Mouse (Mus musculus): ENCODE measurements around the gene Anapc11.

Gene Anapc11

GRCm38 (mm10) chr11:120606764-120607163, 8.5 kb downstream of the Anapc11 start:
- DNase-seq (ENCODE audit: low spot score): no peak

- no peak for DNase-seq (ENCODE audit: low spot score)
Observed at GRCm38 (mm10) chr11:120608241-120609034, 10.2 kb downstream of the Anapc11 start, which contains the start of gene Npb. TSS of gene Npb (plus strand) at chr11:120608477.

DNA sequence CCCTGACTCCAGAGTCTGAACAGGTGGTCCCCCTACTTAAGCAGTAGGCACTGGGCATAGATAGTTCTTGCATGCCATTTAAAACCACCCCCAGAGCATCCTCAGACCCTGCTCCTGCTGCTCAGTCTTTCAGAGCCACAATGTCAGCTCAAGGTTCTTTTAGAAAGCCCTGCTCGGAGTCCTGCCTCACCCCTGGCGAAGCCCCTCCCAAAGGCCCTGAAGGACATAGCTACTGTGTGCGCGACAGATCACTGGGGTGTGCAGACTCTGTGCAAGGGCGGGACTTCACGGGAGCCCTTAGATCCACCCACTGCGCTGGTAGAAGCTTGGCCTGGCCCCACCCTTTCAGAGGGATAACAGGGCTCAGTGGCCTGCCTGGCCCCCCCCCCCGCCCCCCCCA, 11.0 kb downstream of the Anapc11 start:
- DNase-seq (ENCODE audit: low spot score): no peak

DNA sequence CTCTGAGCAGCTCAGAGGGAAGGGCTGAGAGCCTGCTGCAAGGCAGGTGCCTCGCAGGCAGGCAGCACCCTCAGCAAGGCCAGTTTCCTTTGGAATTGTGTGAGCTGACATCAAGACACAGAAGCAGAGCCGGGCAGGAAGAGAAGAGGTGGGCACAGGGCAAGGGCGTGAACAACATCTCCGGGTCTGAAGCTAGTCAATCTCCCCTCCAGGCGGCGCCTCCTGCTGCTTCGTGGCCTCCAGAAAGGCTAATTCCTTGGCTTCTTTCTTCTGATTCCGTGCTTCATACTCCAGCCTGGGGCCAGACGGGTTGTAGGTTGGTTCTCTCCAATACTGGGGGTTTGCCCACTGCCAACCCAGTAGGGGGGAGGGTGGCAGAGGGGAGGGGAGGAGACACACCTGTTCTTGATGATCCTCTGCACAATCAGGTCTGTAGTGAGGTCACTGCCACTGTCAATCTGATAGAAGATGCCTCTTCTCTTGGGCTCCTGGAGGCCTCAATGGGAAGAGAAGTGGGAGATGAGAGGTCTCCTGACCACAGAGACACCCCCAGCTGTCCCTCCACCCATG, 12.3 kb downstream of the Anapc11 start:
- DNase-seq (ENCODE audit: low spot score): no peak

DNA sequence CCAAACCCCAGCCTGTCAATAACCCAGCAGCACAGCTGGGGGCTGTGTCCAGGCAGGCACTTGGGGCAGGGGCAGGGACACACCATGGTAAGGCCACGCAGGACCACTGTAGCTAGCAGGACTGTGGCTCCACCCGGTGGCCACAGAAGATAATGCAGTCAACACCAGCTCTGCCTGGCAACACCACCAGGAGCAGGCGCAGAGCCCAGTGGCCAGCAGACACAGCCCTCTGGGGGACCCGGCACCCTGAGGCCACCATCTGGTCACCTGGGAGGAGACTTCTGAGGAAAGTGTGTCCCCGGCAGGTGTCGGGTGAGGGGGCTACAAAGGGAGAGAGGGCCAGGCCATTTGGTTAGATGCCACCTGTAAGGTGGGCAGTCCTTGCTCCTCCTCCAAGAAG, 14.5 kb downstream of the Anapc11 start:
- peak; percentile 74 for DNase-seq (ENCODE audit: low spot score)

- DNase-seq (ENCODE audit: low spot score): no peak
Observed at GRCm38 (mm10) chr11:120613481-120613972, 15.3 kb downstream of the Anapc11 start.

DNA sequence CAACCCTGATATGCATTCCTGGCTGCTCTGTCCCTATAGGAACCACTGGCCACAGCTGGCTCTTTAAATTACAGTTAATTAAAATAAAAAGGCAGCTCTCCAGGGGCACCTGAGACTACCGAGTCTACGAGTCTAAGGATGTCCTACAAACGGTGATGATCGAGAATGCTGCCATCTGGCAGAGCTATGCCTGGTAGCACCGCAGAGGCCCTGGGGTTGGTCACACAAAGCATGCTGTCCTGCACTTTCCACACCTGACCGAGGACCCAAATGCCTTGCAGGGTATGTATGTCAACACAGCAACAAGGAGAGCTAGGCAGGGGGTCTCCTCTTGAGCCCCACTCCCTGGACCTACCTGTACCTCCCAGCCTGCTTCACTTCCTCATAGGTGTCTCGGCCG, 15.8 kb downstream of the Anapc11 start:
- no peak for DNase-seq (ENCODE audit: low spot score)

DNA sequence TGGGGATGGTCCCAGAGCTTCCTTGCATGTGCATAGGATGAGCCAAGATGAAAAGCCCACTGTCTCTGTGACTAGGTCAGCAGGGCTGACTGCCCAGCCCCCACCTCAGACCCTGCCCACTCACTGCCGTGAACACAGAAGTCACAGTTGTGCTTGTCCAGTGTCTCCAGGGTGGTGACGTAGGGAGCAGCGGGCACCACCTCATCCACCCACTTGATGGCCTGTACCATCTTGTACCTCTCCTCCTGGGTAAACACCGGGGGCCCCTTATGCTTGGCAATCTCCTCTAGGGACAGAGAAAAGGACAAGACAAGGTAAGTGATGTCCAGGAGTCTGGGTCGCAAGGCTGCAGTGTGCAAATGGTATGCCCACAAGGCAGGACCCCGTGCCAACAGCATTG, 16.9 kb downstream of the Anapc11 start:
- DNase-seq (ENCODE audit: low spot score): no peak

DNA sequence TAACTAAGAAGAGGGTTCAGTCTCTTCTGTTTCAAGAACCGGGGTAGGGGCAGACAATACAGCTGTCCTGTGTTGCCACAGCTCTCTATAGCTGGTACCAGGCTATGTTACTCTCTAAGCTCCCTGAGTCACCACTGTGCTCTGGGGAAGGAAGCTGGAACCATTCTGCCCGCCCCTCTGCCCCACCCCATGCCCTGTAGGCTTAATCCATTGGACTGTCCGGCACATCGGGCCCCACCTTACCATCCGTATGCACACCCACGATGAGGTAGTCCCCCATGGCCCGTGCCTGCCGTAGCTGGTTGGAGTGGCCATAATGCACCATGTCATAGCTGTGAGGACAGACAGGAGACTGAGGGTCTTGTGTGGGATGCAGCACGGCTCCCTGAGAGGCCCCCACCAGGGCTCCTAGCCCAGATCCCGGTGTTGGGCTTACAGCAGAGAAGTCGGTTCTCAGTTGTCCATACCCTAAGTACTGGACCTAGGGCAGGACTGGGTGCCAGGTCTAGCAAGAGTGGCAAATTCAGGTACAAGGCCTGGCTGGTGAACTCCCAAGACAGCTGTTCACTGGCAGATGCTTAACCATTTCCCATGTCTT, 17.5 kb downstream of the Anapc11 start:
- no peak for DNase-seq (ENCODE audit: low spot score)

DNA sequence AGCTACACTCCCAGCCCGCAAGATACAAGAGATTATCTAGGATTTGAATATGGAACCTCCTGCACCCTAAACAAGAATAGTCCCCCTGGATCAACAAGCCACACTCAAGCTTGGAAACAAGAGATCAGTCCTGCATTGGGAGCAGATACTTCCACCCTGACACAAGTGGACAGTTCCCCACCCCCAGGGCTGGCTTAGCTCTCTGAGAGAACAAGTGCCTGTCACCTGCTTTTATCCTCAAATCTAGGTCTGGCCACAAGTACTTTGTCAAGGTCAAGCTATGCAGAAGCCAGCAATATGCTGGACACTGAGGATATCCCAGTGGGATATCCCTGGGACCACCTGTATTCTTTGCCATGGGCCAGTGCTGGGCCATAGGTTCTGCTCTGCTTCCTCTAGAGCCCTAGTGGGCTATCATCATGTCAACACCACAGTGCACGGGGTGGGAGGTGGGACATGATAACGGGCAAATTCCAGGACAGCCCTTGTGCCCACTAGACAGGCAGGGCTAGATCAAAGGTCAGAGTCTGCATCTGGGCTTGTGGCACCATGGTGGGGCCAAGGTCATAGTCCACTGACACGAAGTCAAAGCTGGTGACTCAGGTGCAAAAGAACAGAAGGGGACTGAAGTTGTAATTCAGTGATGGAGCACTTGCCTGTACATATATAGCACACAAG, 18.5 kb downstream of the Anapc11 start:
- DNase-seq (ENCODE audit: low spot score): no peak

GRCm38 (mm10) chr11:120617519-120618112, 19.4 kb downstream of the Anapc11 start, which contains the start of gene Pcyt2:
TSS of gene Pcyt2 (minus strand) at chr11:120617936.
- peak; percentile 91 for DNase-seq (ENCODE audit: low spot score)

DNA sequence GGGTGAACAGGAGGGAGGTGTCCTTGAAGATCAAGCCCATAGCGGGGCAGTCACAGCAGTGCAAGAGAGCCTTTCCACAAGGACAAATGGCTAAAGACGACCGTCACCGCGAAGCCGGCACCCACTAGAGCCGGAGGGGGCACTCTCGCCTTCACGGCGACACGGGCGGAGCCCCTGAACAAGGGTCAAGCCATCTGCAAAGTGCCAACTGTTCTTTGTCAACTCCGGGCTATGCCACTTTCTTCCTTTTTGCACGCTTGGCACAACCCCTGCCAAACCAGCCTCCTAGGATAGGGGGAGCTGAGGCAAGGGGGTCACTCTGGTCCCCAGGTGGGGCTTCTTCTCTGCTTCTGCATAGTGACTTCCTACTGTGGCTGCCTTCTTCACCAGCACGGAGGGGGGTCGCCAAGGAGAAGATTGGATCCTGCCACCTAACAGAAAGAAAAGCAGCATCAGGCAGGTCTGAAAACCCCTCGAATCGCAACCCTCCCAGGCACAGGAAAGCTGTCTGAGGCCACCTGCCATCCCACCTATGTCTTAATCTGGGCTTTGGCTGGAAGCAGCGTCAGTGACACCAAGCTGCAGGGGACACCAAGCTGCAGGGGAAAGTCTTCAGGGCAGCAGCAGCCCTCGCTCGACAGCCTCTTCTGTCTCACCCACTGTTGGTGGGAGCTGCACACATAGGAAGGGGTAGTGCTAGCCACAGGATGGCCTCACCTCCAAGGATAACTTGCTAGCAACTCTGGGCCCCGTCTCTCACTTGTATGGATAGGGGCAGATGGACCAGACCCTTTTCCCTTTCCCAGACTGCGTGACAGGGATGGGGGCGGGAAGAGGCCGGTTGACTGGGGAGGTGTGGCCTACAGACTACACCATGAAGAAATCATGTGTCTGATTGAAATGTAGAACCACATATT, 20.7 kb downstream of the Anapc11 start:
- DNase-seq (ENCODE audit: low spot score): no peak

- DNase-seq (ENCODE audit: low spot score): no peak
Observed at GRCm38 (mm10) chr11:120620195-120620594, 22.0 kb downstream of the Anapc11 start.

DNA sequence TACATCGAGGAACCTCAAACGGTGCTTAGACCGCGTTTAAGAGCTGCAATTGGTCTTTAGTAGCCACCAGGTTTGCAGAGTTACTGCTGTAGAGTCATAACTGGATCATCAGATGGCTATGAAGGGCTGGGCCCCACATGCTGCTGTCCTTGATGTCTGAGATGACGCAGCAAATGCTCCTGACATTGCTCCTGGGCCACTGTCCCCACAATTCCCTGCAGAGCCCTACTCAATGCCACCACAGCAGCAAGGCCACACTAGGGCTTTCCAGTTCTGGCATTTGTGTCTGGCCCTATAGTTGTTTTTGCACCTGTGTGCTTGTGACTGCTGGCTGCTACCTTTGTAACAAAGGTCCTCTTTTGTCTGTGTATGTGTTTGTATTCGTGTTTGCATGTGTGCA, 24.6 kb downstream of the Anapc11 start:
- DNase-seq (ENCODE audit: low spot score): no peak

DNA sequence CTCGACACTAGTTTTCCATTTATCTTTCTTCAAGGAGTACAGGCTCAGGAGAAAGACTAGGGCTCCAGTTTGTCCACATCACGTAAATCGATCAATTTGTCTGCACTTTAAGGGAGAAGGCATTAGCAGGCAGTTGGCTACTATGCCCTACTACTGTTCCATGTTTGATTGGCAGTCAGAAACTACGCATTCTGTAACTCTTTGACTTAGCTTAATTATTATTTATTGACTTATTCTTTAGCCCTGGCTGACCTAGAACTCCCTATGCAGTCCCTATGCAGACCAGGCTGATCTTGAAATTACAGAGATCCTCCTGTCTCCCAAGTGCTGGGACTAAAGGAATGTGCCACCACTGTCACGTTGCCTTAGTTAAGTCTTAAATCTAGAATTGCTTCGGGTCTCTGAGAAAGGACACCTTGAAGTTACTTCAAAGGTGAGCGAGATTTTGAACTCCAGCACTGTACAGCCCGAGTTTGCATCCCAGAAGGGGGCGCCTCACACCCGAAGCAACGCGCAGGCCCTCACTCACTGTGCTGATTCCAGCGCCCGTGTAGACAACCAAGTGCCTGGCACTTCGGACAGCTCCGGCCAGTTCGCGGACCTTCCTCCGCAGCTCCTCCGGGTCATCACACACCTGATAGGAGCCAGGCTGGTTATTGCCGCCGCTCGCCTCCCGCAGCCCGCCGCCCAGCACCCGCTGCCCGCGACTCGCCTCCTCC, 25.9 kb downstream of the Anapc11 start:
- peak; percentile 67 for DNase-seq (ENCODE audit: low spot score)

DNA sequence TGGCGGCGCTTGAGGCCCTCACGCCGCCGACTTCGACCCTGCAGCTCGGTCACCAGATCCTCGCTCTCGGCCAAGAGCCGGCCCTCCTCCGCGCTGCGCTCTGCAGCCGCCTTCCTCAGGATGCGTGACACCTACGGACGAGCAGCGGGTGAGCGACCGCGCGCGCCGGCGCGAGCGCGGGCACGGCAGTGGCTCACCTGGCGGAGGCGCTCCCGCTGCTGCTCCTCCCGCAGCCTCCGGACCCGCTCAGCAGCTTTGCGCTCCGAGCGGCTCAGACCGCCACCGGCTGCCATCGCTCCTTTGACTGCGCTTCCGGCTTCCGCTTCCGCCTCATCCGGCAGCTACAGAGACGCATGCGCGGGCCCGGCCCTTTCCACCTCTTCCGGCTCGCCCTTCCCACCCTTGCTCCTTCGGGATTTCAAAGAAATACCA, 26.5 kb downstream of the Anapc11 start:
- peak; percentile 86 for DNase-seq (ENCODE audit: low spot score)

DNA sequence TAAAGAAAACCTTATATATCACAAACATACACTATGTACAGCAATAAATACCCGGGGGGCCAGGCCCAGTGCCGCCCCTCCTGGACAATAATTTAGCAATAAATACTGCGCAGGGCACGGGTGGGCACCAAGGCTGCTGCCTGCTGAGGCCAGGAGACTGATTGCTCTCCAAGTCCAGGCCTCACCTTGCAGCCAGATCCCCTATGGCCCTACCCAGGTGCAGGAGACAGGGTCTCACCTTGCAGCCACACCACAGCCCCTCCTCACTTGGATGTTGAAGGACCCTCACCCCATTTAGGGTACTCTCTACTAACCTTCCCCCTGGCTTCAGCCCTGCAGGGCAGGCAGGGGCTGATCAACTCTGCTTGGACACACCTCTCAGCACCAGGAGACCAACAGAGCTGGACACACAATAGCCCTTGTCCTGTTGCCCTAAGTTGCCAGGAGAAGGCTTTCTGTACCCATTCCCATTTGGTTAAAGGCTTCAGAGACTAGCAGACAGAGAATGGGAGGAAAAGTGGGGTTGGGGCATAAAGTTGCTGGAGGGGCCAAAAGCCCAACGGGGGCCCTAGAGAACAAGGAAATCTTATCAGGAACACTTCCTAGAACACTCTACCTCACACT, 27.0 kb downstream of the Anapc11 start, which contains the start of gene Sirt7:
Gene Sirt7 (minus strand): TSS at position 89 of the 624 bp plus-strand sequence.
- DNase-seq (ENCODE audit: low spot score): no peak

DNA sequence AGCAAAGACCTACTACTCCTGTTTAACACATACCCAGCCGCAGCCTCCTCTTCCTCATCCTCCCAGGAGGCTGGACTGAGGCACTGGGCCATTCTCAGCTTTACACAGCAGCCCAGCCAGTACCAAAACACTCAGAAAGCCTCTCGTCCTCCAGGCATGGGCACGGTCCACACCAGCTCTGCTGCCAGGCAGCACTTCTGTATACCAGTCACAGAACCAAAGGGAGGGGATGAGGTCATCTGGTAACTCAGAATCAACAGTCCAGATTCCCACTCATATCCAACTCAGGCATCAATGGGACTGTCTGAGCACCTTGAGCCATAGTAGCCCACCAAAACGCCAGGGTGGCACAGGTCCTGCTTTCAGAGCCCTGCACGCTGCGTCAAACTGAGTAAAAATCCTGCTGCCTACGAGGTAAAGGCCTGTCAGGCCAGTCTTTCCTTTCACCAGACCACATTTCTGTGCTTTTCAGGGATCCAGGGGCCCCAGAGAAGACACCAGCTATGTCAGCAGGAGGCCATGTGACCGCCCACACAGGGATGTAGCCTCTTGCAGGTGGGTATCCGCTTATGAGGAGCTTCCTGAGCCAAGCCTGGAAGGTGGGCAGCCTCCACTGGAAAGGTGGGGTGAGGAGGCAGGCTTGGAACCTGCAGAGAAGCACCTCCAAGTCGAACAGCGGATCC, 28.7 kb downstream of the Anapc11 start:
- DNase-seq (ENCODE audit: low spot score): no peak

Data from ovary, postnatal 36 days (tissue).